Mouse (Mus musculus): ENCODE measurements around the gene Gabrb1. TPM values are rescaled to one million over a fixed set of nuclear protein-coding genes. Genes with fewer than 3 reads are reported as not detected.
A peak's percentile ranks its signal among the peaks of the same experiment; 100 is the strongest.

Gene Gabrb1
- total and polyA plus RNA-seq, 2 experiments: not detected

- under 1% methylated on average over 38 of the region's 38 CpGs for WGBS
- Histone ChIP-seq H3K4me1 (ENCODE audit: control insufficient read depth, insufficient read depth, low read length) (0 out of 2 replicates have a peak, but pooled peaks cover 4% of the 10 kb centered on the region), H3K9ac (ENCODE audit: low read depth, low read length) (peak within 1 kb of the TSS; percentile 82), H3K4me3 (ENCODE audit: insufficient read depth, low read depth, low read length) (peak within 1 kb of the TSS; percentile 82), H3K36me3 (ENCODE audit: control insufficient read depth, insufficient read depth, low read length) (peaks cover 19% of the 10 kb centered on the region), H3K27me3 (ENCODE audit: control insufficient read depth, insufficient read depth, low read length) (no peaks in the 10 kb centered on the region), H3K79me2 (ENCODE audit: control insufficient read depth, insufficient read depth, low read length) (peaks cover 14% of the 10 kb centered on the region; the same call in 1 of the 2 replicates), H3K27ac (replicated peaks; ENCODE audit: insufficient read depth, low read depth, low read length) (peak within 1 kb of the TSS; percentile 65)
- peak; percentile 76 for DNase-seq (ENCODE audit: extremely low read depth, low read depth, low spot score)
- TF ChIP-seq CTCF (IDR thresholded peaks at IDR 0.05; ENCODE audit: low read depth, low read length): no peak
- TF ChIP-seq POLR2A (IDR thresholded peaks at IDR 0.05; ENCODE audit: extremely low read depth, insufficient read depth, low read length): peak; percentile 81
Measured at GRCm38 (mm10) chr5:72167594-72168284, 509.8 kb downstream of the Gabrb1 start, which contains the start of gene Commd8. Commd8 (minus strand) TSS chr5:72168189.

DNA sequence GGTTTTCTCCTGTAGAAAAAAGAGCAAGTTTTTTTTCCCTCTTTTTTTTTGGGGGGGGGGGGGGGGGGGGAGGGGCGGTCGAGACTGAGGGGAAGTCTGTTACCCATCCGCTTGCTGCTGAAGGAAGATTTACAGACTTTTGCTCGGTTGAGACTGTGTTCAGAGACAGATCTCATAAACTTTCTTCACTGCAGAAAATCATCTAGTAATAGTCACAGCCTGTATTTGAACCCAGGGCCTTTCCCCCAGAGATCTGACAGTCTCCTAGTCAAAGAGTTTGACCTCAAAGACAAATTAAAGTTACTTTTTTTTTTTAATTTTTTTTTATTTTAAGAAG lies 510.3 kb downstream of the Gabrb1 start:
- 0% methylated on average over 4 of the region's 4 CpGs for WGBS
- TF ChIP-seq POLR2A (IDR thresholded peaks at IDR 0.05; ENCODE audit: extremely low read depth, insufficient read depth, low read length) (no peak), CTCF (IDR thresholded peaks at IDR 0.05; ENCODE audit: low read depth, low read length) (no peak)
- no peak overlapping the region for H3K27ac ChIP-seq (replicated peaks; ENCODE audit: insufficient read depth, low read depth, low read length)

GRCm38 (mm10) chr5:72170067-72170466 lies 512.2 kb downstream of the Gabrb1 start:
- H3K4me1 ChIP-seq (ENCODE audit: control insufficient read depth, insufficient read depth, low read length): 0 out of 2 replicates have a peak, but pooled peaks cover 4% of the 10 kb centered on the region
- H3K27me3 ChIP-seq (ENCODE audit: control insufficient read depth, insufficient read depth, low read length): no peaks in the 10 kb centered on the region
- H3K27ac ChIP-seq (replicated peaks; ENCODE audit: insufficient read depth, low read depth, low read length): no peak overlapping the region
- H3K4me3 ChIP-seq (ENCODE audit: insufficient read depth, low read depth, low read length): no peak overlapping the region
- TF ChIP-seq POLR2A (IDR thresholded peaks at IDR 0.05; ENCODE audit: extremely low read depth, insufficient read depth, low read length) (no peak), CTCF (IDR thresholded peaks at IDR 0.05; ENCODE audit: low read depth, low read length) (no peak)
- peaks cover 14% of the 10 kb centered on the region; the same call in 1 of the 2 replicates for H3K79me2 ChIP-seq (ENCODE audit: control insufficient read depth, insufficient read depth, low read length)
- DNase-seq (ENCODE audit: extremely low read depth, low read depth, low spot score): no peak
- H3K36me3 ChIP-seq (ENCODE audit: control insufficient read depth, insufficient read depth, low read length): peaks cover 3% of the 10 kb centered on the region
- WGBS: 65% methylated on average over 6 of the region's 6 CpGs
- no peak overlapping the region for H3K9ac ChIP-seq (ENCODE audit: low read depth, low read length)

More for the DNA sequence above, 510.3 kb downstream of the Gabrb1 start:
- H3K4me1 ChIP-seq (ENCODE audit: control insufficient read depth, insufficient read depth, low read length): 0 out of 2 replicates have a peak, but pooled peaks cover 4% of the 10 kb centered on the region
- 0 out of 2 replicates have a peak overlapping the region, but pooled peaks have one; percentile 24 for H3K4me3 ChIP-seq (ENCODE audit: insufficient read depth, low read depth, low read length)
- peaks cover 14% of the 10 kb centered on the region; the same call in 1 of the 2 replicates for H3K79me2 ChIP-seq (ENCODE audit: control insufficient read depth, insufficient read depth, low read length)
- no peak overlapping the region for H3K9ac ChIP-seq (ENCODE audit: low read depth, low read length)
- peaks cover 14% of the 10 kb centered on the region for H3K36me3 ChIP-seq (ENCODE audit: control insufficient read depth, insufficient read depth, low read length)
- no peaks in the 10 kb centered on the region for H3K27me3 ChIP-seq (ENCODE audit: control insufficient read depth, insufficient read depth, low read length)
- no peak for DNase-seq (ENCODE audit: extremely low read depth, low read depth, low spot score)

GRCm38 (mm10) chr5:72172675-72173074 lies 514.8 kb downstream of the Gabrb1 start:
- WGBS: 42% methylated on average over 3 of the region's 3 CpGs
- Histone ChIP-seq H3K27ac (replicated peaks; ENCODE audit: insufficient read depth, low read depth, low read length) (no peak overlapping the region), H3K79me2 (ENCODE audit: control insufficient read depth, insufficient read depth, low read length) (peaks cover 3% of the 10 kb centered on the region; the same call in 1 of the 2 replicates), H3K4me1 (ENCODE audit: control insufficient read depth, insufficient read depth, low read length) (no peaks in the 10 kb centered on the region), H3K27me3 (ENCODE audit: control insufficient read depth, insufficient read depth, low read length) (no peaks in the 10 kb centered on the region), H3K4me3 (ENCODE audit: insufficient read depth, low read depth, low read length) (no peak overlapping the region), H3K9ac (ENCODE audit: low read depth, low read length) (no peak overlapping the region), H3K36me3 (ENCODE audit: control insufficient read depth, insufficient read depth, low read length) (no peaks in the 10 kb centered on the region)
- no peak for TF ChIP-seq POLR2A (IDR thresholded peaks at IDR 0.05; ENCODE audit: extremely low read depth, insufficient read depth, low read length)
- TF ChIP-seq CTCF (IDR thresholded peaks at IDR 0.05; ENCODE audit: low read depth, low read length): peak; percentile 33; the same call in 1 of the 2 replicates
- DNase-seq (ENCODE audit: extremely low read depth, low read depth, low spot score): peak; percentile 46

DNA sequence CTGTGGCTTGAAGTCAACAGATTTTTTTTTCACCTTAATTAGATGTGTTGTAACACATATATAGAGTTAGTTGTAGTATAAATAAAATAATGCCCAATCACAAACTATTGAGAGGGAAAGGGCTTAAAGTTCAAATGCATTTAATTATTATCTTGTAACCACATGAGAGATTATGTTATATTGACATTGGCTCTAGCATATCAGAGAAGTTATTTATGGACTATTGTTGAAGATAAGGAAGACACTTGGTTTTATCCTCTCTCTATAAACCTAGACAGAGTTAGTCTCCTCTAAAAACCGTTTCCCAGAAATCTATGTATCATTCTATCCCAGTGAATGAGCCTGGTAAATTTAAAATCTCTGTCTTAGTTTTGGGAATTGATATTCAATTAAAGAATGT lies 515.6 kb downstream of the Gabrb1 start:
- Histone ChIP-seq H3K79me2 (ENCODE audit: control insufficient read depth, insufficient read depth, low read length) (no peaks in the 10 kb centered on the region), H3K9ac (ENCODE audit: low read depth, low read length) (no peak overlapping the region), H3K4me3 (ENCODE audit: insufficient read depth, low read depth, low read length) (no peak overlapping the region), H3K4me1 (ENCODE audit: control insufficient read depth, insufficient read depth, low read length) (no peaks in the 10 kb centered on the region), H3K27ac (replicated peaks; ENCODE audit: insufficient read depth, low read depth, low read length) (no peak overlapping the region), H3K36me3 (ENCODE audit: control insufficient read depth, insufficient read depth, low read length) (no peaks in the 10 kb centered on the region), H3K27me3 (ENCODE audit: control insufficient read depth, insufficient read depth, low read length) (no peaks in the 10 kb centered on the region)
- DNase-seq (ENCODE audit: extremely low read depth, low read depth, low spot score): no peak
- no peak for TF ChIP-seq CTCF (IDR thresholded peaks at IDR 0.05; ENCODE audit: low read depth, low read length)
- TF ChIP-seq POLR2A (IDR thresholded peaks at IDR 0.05; ENCODE audit: extremely low read depth, insufficient read depth, low read length): no peak
- WGBS: 58% methylated on average over 1 of the region's 1 CpGs

DNA sequence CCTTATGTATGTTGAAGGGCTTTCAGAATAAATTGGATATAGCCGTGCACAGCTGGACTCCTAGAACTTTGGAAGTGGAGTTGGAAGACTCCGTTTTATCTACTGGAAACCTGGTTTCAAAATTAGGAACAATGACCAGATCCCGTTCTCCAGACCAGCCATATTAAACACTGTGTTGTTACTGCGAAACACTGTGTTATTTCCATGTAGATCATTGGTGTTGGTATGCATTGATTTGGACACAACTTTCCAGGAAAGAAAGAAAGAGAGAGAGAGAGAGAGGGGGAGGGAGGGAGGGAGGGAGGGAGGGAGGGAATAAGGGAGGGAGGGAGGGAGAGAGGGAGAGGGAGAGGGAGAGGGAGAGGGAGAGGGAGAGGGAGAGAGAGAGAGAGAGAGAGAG lies 517.1 kb downstream of the Gabrb1 start:
- Histone ChIP-seq H3K9ac (ENCODE audit: low read depth, low read length) (no peak overlapping the region), H3K4me1 (ENCODE audit: control insufficient read depth, insufficient read depth, low read length) (no peaks in the 10 kb centered on the region), H3K27me3 (ENCODE audit: control insufficient read depth, insufficient read depth, low read length) (no peaks in the 10 kb centered on the region), H3K27ac (replicated peaks; ENCODE audit: insufficient read depth, low read depth, low read length) (no peak overlapping the region), H3K79me2 (ENCODE audit: control insufficient read depth, insufficient read depth, low read length) (no peaks in the 10 kb centered on the region), H3K36me3 (ENCODE audit: control insufficient read depth, insufficient read depth, low read length) (no peaks in the 10 kb centered on the region), H3K4me3 (ENCODE audit: insufficient read depth, low read depth, low read length) (no peak overlapping the region)
- 63% methylated on average over 4 of the region's 4 CpGs for WGBS
- no peak for TF ChIP-seq CTCF (IDR thresholded peaks at IDR 0.05; ENCODE audit: low read depth, low read length)
- no peak for TF ChIP-seq POLR2A (IDR thresholded peaks at IDR 0.05; ENCODE audit: extremely low read depth, insufficient read depth, low read length)
- DNase-seq (ENCODE audit: extremely low read depth, low read depth, low spot score): no peak
